Mouse (Mus musculus) CD4-positive naive resting alpha-beta T cell, adult 57 days (primary cell): Measurements from ENCODE around the gene Vmn2r39. TPM values are rescaled to one million over a fixed set of nuclear protein-coding genes. Genes with fewer than 3 reads are reported as not detected.

Source experiments
- total RNA-seq: library from RNA; stranded (reverse); gene quantifications from one replicate; pipeline ENCODE4 v1.2.4, GENCODE M21; 2023

Vmn2r39 gene
- total RNA-seq, result not detected

DNA sequence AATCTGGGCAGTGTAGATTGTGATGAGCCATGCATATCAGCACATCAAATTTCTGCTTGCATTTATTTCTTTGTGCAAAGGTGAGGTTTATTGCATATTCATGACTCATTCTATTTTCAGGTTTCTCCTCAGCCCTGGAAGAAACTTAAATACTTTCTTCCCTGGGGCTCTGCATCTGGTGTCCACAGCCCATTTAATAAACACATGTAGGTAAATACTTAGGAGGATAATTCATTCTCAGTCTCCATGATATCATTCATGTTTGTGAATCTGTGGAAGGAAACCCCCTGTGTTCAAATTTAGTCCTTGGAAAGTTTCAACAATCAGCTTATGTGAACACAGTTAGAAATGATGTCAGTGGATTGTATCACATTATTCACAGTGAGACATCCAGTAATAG, at the start of gene Vmn2r39:
Gene Vmn2r39 (minus strand): TSS at position 101 of the 400 bp plus-strand sequence.

Other genes with a start within 250 kb of the Vmn2r39 start
- gene Vmn2r40, start 99.4 kb downstream of the Vmn2r39 start, total RNA-seq, result not detected
- not detected for gene Vmn2r38, start 67.1 kb upstream of the Vmn2r39 start, total RNA-seq
- not detected for gene Vmn2r37, start 192.9 kb upstream of the Vmn2r39 start, total RNA-seq